Mouse (Mus musculus) olfactory bulb, adult 2 months (tissue): ENCODE measurements around the gene Eno2.

Experiments used
- CTCF ChIP-seq: fragments of 200-500 bp; IDR thresholded peaks from 2 replicates; pipeline ENCODE4 v1.5.1; 2012; ENCODE audit warnings: low read depth, mild to moderate bottlenecking, low read length, moderate library complexity; ENCODE audit not compliant: insufficient read depth
- POLR2A ChIP-seq: fragments of 200-500 bp; IDR thresholded peaks from 2 replicates; pipeline ENCODE4 v1.6.1; 2012; ENCODE audit warnings: mild to moderate bottlenecking, low read depth, low read length, moderate library complexity; ENCODE audit not compliant: insufficient read depth

DNA sequence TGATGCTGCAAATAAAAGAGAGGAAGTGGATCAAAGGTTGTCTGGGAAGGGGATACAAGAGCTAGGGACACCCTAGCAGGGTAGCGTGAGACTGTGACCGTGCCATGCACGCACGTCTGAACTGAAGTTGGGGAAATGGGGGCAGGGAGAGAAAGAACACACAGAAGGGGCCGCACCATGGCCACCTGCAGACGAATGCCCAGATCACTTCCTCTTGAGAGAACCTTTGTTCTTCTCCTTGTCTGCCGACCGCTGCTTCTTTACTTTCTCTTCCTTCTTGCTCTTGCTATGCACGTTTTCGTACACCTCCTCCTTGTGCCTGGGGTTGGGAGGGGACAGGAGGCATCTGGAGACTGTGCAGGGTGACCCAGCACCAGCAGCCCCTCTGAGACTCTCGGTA lies 48.6 kb downstream of the Eno2 start:
- TF ChIP-seq CTCF: no peak
- no peak for TF ChIP-seq POLR2A
